Mouse (Mus musculus): ENCODE results near the gene Rbm28.

DNA sequence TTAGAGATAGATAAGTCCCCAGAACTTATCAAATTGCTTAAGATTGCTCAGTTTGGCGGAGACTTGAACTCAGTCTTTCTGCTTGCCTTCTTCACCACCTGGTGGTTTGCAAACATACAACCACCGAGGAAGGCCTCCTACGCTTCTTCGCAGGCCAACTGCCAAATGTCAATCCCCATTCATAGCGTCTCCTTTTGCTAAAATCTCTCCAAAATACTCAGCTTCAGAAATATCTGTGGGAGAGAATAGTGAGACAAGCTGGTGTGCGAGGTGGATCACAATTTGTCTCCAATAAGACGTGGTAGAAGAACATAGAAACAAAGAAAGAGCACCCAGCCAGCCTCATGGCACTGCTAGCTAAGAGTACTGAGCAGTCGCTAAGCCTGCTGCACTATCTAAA is 15.0 kb upstream of the Rbm28 start:
- no peak for TF ChIP-seq POLR2A (IDR thresholded peaks at IDR 0.05; ENCODE audit: insufficient read depth, low read depth, low read length)
- TF ChIP-seq CTCF (IDR thresholded peaks at IDR 0.05): no peak
- TF ChIP-seq EP300 (IDR thresholded peaks at IDR 0.05; ENCODE audit: insufficient read depth, low read depth, low read length): no peak

Measured in heart, adult 2 months (tissue).